Mouse (Mus musculus) layer of hippocampus, postnatal 36 days (tissue): ENCODE results near the gene Foxr1. TPM values are rescaled to one million over a fixed set of nuclear protein-coding genes. Genes with fewer than 3 reads are reported as not detected.
"Not testable (repeated sequence)": the region's sequence is repeated elsewhere in the genome, so short reads cannot be mapped to it uniquely, and the experiment has no call there.

ENCODE experiments used
- DNase-seq, 2 experiments: peaks; one replicate each; pipeline ENCODE4 v3.0.0; 2022
- total RNA-seq, 2 experiments: library from RNA; stranded (reverse); gene quantifications; 2 replicates each; pipeline ENCODE4 v1.2.3; 2021

Foxr1 gene
- total RNA-seq, 2 experiments from 2014 or later, result not detected

- no peak for DNase-seq
These were observed 28.2 kb downstream of the Foxr1 start for GRCm38 (mm10) chr9:44412781-44413180.

GRCm38 (mm10) chr9:44412306-44412705 is 28.6 kb downstream of the Foxr1 start:
- no peak for DNase-seq

- DNase-seq, result no peak
These were observed 29.3 kb downstream of the Foxr1 start for GRCm38 (mm10) chr9:44411601-44412130.

GRCm38 (mm10) chr9:44410647-44411336 is 30.1 kb downstream of the Foxr1 start:
- DNase-seq, result no peak

- DNase-seq, result not testable (repeated sequence)
These were observed 32.2 kb downstream of the Foxr1 start for GRCm38 (mm10) chr9:44408693-44409092.

- DNase-seq, result no peak
These were observed 33.2 kb downstream of the Foxr1 start for GRCm38 (mm10) chr9:44407752-44408097.

GRCm38 (mm10) chr9:44406906-44407751 is 33.8 kb downstream of the Foxr1 start, which contains the start of the genes Rps25 and Trappc4:
Gene Rps25, plus strand, starts transcription at chr9:44407139.
Gene Trappc4, minus strand, starts transcription at chr9:44407600.
- DNase-seq, result peak; percentile 92 to 94

- no peak for DNase-seq
These were observed 35.9 kb downstream of the Foxr1 start for GRCm38 (mm10) chr9:44405011-44405410.

- no peak for DNase-seq
These were observed 39.9 kb downstream of the Foxr1 start for GRCm38 (mm10) chr9:44401081-44401480.

GRCm38 (mm10) chr9:44399795-44400114 is 41.2 kb downstream of the Foxr1 start:
- DNase-seq, result no peak

- DNase-seq, result no peak
These were observed 41.7 kb downstream of the Foxr1 start for GRCm38 (mm10) chr9:44399114-44399794.

GRCm38 (mm10) chr9:44398551-44398950 is 42.4 kb downstream of the Foxr1 start:
- no peak for DNase-seq

- no peak for DNase-seq
These were observed 42.8 kb downstream of the Foxr1 start for GRCm38 (mm10) chr9:44398087-44398486.

- peak; percentile 90 to 92 for DNase-seq
These were observed 44.1 kb downstream of the Foxr1 start, which contains the start of gene Slc37a4 for GRCm38 (mm10) chr9:44396684-44397411. Gene Slc37a4, plus strand, starts transcription at chr9:44396852.

- DNase-seq, result peak; percentile 52 to 53
These were observed 49.5 kb downstream of the Foxr1 start for GRCm38 (mm10) chr9:44391466-44391865.

- no peak for DNase-seq
These were observed 51.7 kb downstream of the Foxr1 start for GRCm38 (mm10) chr9:44389273-44389672.

GRCm38 (mm10) chr9:44387221-44387620 is 53.7 kb downstream of the Foxr1 start:
- DNase-seq, result no peak

GRCm38 (mm10) chr9:44384596-44384995 is 56.3 kb downstream of the Foxr1 start:
- DNase-seq, result no peak
